In the genomic region with DNA sequence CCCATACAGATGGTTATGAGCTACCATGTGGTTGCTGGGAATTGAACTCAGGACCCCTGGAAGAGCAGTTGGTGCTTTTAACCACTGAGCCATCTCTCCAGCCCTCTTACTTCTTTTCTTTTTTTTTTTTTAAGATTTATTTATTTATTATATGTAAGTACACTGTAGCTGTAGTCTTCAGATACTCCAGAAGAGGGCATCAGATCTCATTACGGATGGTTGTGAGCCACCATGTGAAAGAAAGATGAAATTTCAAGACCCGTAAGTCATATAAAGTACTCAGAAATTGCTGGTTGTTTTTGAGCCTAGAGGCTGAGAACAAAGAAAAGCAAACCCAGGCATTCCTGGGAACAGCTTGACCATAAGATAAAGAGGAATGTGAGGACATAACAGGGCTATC, we compare ENCODE assay signal across 15 mouse cellular contexts. TPM values are rescaled to one million over a fixed set of nuclear protein-coding genes. Genes with fewer than 3 reads are reported as not detected.
"Had no signal": no experiment of that assay in that cellular context is flagged by ENCODE, and none has a peak within 500 bp of the region (broad histone marks: within the 10 kb centered on the region; RNA-seq: fewer than 3 reads in every experiment).

No protein-coding gene starts in this region.

RNA-seq across cellular contexts. Expression of a gene that starts 19.2 kb away (rescaled TPM):
- total RNA-seq: gastrocnemius, postnatal 10 days; gastrocnemius, postnatal 25 days; gastrocnemius, postnatal 4 days; granulocyte monocyte progenitor cell, adult 5-6 weeks; heart, adult 18-20 months; hematopoietic stem cell, adult 5-6 weeks; hindbrain, postnatal 0 days had no signal
- polyA plus RNA-seq: hindbrain, embryonic 11.5 days; inflammation-experienced regulatory T-cells, adult 6 months; intestine, embryonic 15.5 days; kidney, adult 2 months; limb, embryonic 12.5 days; liver, embryonic 11.5 days; liver, embryonic 13.5 days; liver, embryonic 15.5 days had no signal
